Mouse (Mus musculus) right cerebral cortex, postnatal 4 days (tissue): Measurements from ENCODE around the gene Carmil1.

Experiments
- DNase-seq: peaks from one replicate; pipeline ENCODE4 v3.0.0-alpha.2; 2022

Carmil1 gene

DNA sequence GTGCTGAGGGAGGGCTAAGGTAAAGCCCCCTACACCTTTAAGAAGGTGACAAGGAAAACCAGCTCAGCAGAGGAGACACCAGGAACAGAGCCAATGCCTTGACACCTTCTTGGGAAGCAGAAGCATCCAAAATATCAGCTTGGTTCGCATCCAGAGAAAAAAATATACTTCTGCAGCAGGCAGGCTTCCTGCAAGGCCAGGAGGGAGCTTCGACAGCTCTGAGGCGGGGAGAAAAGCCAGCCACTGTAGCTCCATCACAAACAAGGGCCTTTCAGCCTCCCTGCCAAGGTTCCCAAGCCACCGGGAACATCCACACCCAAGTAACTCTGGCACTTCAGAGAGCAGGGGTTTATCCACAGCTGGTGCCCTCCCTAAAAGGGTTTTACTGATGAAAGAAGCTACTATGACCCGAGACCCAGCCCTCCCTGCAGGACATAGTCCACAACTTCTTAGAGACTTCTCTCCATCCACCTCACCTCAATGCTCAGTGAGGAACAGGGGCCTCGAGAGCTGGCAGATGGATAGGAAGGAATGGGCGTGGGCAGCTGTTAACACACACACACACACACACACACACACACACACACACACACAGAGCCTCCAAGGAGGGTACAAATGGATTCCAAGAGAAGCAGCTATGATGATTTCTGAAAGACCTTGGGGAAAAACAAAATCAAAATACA, 80.6 kb downstream of the Carmil1 start:
- no peak for DNase-seq

DNA sequence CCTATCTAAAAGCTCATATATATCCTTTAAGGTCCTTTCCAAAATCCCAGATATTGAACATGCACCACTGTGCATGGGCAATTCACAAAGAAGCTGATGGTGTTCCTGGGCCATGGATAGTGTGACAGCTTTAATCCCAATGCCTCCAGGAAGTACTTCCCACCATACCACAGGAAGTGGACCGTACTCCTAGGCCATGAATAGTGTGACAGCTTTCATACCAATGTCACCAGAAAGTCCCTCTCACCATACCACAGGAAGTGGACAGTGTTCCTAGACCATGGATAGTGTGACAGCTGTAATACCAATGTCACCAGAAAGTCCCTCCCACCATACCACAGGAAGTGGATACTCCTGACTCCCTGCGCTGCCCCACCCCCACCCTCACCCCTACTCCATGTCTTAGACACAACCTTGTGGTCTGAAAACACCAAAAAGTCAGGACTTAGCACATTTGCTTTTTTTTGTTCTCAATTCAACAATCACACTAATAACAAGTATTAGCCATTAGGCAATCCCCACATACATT, 82.1 kb downstream of the Carmil1 start:
- no peak for DNase-seq

DNA sequence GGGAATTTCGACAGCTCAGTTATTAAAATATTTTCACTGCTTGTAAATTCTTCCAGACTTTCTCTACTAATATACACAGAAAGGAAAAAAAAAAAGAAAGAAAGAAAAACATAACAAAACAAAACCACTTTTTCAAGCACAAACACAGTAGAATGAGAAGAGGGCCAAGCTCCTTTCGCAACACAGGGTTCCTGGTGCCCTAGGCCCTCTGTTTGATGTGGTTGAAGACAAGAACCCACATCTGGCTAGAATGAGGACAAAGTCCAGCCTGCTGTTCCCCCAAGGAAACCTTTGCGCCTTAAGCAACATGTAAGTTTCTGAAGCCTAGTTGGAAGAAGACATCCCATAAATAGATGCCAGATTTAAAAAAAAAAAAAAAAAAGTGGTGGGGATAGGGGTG, 85.2 kb downstream of the Carmil1 start:
- DNase-seq, result no peak

DNA sequence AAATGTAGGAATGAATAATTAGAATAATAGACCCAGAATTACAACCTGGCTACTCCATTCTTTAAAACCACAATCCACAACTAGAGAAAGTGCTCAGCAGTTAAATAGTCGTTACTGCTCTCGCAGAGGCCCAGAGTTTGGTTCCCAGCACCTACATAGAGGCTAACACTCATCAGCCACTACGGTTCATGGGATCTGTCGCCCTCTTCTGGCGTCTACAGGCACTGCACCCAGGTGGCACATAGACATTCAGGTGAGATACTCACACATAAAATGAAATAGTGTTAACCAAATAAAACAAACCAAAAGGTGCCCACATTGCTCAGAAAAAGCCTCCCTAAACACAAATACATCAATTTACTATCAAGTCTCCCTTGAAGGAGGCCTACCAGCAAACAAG, 86.6 kb downstream of the Carmil1 start:
- no peak for DNase-seq

DNA sequence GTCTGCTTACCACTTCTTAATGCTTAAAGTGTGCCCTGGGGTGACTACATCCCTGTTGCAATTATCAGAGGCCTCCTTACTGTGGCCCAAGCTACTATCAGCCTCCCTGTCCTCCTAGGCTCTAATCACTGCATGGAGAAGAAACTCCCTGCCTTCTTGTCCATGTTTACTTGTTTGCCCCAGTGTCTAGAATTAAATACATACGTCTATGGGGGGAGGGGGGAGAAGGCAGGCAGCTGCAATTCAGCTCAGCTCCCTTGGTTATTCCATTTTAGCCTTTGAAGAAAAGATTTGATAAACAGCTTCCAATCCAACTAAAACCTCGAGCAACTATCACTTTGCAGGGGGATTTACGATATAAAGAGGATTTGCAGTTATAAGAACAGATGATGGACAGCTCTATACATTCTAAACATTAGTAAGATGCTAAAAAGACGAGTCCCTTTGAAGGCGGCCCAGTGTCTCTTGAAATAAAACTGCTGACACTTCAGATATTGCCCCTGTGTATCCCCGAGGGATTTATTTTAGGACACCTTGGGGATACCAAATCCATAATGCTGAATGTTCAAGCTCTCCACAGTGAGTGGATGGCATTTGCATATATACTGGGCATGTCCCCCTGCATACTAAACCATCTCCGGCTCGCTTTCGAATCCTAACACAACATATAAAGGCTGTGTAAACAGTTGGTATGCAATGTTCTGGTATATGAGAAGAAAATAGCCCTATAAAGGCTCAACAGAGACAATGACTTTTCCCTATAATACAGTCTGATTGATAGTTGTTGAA, 89.5 kb downstream of the Carmil1 start:
- no peak for DNase-seq

DNA sequence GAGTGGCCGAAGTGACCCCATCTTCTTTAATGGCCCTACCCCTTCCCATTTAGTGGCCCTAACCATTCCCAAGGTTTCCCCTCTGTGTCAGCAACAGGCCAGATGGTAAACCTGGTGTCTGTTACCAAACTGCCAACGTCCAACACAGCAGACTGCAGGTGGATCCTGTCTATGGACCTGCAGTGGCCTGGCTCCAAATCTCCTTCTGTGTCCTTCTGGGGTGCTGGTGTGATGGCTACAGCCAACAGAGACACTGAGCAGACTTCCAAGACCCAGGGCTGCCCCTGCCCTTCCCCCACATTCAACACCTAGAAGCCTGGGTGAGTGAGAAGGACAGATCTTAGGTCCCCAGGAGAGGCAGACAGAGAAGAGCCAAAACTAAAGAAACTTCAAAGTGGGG, 93.6 kb downstream of the Carmil1 start:
- DNase-seq, result no peak

DNA sequence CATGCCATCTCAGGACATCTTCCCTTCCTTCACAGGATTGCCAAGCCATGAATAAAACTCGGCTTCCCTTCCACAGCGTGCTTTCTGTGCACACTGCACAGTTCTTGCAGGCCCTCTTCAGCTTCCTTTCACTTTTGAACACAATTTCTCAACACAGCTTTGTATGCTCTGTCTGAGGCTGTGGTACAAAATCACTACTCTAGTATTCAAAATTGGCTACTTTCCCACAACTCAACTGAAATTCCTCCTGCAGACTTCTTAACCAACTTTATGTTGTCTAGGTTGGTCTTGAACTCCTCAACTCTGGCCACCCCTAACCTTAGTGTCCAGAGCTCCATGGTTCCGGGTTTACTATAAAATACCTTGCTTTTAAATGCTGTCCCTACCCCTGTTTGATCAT, 95.0 kb downstream of the Carmil1 start:
- no peak for DNase-seq

DNA sequence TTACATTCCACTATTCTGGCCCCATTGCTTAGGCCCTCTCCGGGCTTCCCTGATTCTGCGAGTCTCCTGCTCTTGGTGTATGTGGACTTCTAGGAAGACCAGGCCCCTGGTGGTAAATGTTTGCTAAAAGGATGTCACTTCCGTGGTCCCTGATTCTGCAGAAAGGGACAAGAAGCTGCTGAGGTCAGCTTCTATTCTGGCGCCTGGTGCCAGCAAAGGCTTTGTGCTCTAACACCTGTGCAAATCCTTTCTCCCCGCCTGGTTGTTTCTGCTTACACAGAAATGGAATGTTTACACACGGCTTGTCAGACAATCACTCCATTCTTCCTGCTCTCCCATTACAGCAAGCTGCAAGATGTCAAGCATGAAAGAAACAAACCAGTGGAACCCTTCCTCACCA, 97.7 kb downstream of the Carmil1 start:
- DNase-seq, result no peak

DNA sequence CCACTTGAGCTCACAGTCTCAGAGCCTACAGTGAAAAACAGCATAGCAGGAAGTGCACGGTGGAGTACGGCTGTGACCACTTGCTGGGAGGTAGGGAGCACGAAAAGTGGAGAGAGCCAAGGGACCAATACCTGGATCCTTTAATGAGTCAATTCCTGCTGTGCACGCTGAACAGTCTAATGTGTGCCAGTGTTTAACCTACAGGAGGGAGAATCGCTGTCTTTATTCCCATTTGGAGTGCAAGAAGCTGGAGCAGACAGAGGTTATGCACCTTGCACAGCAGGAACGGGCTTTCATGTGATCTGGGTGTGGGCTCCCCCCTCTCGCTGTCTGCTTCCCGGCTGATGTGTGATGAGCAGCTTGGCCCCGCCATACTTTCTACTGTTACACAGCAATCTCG, 101.1 kb downstream of the Carmil1 start:
- DNase-seq, result no peak

DNA sequence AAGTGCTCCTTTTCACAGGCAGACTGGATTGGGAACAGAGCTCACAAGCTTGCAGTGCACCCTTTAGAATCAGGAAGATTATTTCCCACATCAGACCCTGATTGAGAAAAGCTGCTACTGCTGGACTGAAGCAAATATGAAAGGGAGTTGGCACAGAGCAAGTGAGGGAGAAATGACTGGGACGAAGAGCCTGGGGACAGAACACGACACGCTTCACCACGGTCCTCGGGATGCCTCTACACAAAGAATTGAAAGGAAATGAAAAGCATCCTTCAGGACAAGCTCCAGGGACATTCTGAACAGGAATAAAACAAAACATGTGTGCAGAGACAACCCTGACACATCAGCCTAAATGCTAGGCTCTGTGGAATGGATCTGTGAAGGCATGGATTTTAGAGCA, 103.0 kb downstream of the Carmil1 start:
- DNase-seq, result no peak

DNA sequence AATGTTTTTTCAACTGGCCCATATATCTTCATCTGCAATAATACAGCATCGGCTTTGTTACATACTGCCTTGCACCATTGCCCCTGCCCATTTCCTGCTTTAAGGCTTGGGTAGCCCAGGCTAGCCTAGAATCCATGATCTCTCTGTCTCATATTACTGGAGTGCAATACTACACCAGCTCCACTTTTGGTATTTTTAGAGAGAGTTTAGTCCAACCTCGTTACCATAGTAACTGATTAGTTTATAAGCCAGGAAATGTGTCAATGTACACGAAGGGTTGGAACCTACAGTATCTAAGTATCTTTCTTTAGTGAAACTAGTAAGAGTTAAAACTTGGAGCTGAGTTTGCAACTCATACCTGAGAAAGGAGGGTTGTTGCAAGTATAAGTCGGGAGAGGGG, 103.8 kb downstream of the Carmil1 start:
- no peak for DNase-seq

DNA sequence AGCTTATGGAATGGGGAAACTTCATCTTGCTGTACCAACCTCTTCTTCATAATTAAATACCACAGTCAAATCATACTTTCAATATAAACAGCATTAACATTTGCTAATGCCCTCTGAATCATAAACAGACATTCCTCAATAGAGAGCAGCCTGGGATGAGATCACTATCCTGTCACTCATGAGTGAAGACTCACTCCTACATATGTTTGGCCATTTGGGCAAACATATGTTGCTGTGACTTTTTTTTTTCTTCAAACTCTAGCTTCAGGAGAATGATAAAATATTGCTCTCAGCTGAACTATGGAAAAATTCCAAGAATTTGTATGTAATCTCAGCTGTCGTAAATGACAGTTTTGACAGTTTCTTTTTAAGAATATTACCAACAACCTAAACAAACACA, 110.9 kb downstream of the Carmil1 start:
- DNase-seq, result no peak

DNA sequence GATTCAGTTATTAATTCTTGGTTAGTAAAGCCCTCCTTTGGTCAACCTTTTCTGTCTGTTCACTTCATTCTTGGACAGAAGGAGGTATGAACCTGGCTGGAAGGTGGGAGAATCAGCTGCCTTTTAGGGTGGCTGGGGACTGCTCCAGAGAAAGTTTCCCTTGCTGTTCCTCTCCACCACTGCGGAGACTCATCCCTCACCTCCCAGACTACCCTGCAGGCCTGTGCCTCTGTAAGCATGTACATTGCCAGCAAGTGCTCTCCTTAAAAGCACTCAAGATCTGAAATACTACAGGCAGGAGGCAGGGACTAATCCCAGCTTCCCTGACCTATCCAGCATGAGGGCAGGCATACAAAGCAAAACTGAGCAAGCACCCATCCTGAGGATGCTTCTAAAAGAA, 117.2 kb downstream of the Carmil1 start:
- no peak for DNase-seq

DNA sequence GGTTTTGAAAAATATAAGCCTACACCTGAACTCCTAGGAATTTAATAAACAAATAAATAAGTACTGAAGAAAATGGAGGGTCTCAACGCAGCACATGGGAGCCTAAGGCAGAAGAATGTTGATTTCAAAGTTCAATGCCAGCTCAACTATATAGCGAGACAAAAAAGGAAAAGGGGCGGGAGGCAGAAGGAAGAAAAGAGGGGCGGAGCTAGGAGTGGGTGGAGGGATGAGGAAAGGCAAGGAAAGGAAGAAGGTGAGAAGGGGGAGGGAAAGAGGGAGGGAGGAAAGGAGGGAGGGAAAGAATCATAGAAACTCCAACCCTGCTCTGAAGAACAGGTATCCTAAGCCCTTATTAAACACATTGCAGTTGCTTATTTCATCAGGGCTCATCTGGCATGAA, 119.5 kb downstream of the Carmil1 start:
- DNase-seq, result no peak

DNA sequence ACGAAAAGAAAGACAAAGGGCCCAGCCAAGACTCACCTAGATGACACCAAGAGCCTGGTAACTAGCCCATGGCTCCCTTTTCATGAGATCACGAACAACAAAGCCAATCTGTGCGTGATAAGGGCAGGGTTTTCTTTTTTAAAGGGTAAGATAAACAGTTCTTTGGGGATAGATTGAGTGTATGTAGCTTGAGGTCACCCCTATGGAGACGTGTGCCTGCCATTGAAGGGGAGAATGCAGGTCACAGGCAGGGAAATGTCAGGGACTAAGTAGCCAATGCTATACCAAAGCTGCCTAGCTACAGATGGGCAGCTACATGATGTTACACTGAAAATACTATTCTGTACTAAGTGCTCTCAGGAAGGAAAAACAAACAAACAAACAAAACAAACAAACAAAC, 120.6 kb downstream of the Carmil1 start:
- DNase-seq, result no peak

DNA sequence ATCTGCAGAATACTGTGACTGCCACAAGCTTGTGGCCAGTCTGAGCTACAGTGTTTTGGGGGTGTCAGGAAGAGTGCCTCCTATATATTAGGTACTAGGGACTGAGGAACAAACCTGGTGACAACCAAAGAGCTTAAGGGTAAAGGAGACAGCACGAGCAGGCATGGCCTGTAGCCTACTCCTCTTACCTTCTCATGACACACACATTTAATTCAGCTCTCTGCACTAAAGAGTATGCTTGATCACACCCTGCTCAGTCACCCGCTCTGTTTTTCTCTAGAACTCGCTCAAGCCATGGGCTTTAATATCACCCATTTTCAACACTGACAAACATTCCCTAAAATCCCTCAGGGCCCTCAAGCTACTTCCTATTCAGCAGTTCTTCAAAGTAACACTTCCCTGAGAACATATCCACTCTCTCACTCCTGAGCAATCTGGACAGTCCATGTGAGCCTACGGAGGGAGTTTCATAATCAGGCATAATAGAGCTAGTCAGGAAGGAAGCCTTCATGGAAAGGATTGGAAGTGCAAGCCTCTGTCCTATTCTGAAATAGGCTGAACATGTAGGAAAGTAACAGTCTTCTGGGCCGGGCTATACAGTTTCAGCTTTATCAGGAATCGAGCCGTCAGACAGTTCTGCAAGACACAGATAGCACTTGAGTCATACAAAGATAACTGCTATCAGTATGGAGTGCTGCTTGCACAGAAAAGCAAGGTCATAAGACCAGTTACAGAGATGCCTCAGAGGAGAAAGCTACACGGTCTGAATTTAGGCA, 121.2 kb downstream of the Carmil1 start:
- no peak for DNase-seq

DNA sequence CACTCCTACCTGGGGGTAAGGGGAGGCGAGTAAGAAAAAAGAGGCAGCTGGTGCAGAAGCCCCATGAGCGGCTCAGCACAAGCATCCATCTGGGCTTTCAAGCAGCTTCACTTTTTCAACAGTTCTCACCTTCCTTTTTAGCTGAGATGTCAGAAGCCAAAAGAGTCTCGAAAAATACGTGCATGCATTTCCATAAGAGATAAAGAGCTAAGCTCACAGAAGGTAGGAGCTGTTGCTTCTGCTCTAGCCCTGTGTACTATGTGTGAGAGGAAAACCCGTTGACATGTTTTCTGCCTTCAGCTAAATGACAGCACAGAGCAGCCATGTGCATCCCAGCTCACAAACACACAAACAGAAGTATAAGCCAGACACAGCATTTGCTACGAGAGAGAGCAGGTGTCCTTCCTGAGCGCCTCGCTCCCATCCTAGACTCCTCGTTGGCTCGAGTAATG, 123.0 kb downstream of the Carmil1 start:
- DNase-seq, result no peak

DNA sequence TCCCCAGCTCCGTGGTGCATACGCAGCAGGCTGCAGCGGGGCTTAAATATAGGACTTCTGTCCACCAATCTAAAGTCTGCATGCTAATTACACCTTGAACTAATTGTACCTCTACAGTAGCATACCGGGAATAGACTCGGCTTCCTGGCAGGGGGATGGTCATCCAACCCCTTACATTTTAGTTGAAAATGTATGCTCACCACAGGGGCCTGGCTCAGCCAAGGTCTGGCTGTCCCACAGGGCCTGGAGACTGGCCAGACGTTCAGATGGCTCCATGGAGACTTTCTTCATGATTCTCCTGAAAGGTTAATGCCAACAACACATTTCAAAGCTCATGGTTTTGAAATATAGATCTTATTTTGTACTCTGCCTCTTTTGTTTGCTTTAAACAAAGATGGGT, 125.4 kb downstream of the Carmil1 start:
- DNase-seq, result no peak

DNA sequence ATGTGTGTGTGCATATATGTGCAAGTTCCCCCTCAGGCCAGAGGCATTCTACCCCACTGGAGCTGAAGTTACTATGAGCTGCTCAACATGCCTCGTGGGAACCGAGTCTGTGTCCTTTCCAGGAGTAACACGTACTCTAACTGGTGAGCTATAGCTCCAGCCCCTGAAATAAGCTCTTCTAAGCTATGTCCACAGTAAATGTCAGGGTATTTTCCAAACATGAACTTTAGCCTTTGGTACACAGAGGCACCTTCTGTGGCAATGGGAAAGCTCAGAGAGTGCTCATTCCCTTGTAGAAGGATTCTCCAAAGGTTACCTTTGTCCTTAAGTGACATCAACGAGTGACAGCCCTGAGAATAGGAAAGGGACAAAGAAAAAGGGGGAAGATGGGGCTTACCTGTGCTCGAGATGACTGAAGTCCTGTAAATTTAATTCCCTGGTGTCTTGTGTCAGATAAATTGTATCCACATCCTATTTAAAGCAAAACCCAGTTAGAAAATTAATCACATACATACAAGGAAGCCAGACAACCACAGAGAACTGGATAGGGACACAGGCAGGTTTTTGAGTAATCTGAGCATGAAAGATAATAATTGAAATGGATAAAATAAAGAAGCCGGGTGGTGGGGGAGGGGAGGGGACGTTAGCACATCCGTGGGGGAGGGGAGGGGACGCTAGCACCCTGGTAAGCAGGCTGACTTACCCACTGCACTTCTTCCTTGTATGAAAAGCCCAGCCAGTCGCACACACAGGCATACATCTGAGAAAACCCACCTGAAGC, 126.1 kb downstream of the Carmil1 start:
- DNase-seq, result no peak

DNA sequence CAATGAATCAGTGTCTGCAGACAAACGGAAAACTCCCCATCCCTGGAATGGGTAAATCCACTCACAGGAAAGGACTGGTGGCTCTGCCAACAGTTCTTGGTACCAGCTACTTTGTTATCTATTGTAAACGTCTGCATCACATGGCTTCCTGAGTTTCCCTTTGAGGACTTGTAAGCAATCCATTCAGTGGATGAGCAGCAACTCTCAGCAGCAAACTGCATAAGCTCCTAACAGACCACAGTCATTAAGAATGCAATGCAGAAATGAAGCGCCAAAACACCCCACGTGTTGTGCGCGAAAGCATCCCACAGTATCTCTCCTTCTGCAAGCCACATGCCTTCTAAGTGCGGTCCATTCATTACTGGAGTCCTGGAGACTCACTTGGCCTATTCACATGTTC, 128.0 kb downstream of the Carmil1 start:
- DNase-seq, result no peak

DNA sequence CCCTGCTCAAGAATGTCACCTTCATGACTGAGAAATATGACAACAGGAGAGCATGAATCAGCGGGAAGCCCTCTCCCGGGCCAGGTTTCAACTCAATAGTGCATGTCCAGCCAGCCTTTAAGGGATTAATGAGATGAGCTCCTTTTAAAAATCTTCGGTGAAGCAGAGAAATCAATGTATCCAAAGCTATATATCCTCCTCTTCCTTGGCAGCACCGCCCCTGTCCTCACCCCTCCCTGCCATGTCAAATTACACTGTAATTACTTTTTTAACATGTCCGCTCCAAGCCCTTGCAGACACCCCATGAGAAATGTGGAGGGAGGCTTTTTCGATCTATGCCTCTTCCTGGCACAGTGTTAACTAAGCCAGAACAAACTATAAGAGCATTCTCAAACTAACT, 129.3 kb downstream of the Carmil1 start:
- DNase-seq, result no peak

DNA sequence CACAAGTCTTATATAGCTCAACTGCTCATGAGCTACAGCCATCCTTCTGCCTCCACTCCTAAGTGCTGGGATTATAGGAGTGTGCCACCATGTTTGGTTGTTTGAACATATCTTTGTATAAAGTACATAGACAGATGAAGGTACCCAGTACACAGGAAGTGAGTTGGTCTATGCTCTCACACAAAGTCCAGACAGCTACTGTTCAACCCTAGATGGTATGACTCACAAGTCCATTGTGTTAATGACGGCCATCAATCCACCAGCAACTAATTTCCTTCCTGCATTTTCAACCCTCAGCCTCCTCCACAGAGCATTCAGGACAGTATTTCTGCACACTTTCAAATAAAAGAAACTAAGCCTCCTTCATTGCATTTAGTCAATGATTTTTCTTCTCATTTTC, 132.0 kb downstream of the Carmil1 start:
- DNase-seq, result no peak

DNA sequence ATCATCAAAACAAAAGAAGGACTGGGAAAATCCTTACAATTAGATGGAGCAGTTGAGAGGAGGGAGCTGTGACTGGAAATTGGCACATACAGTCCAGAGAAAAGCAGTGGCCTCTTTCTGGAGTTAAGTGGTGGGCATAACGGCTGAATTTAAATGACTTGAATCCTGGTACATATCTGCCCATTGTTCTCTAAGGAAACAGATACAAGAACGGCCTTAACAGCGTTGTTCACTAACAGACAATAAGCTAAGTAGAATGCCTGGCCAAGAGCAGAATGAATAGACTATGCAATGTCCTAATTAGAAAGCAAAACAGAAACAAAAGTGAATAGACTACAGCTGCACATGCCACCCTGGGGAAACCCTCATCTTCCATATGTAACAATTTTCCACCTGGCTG, 133.6 kb downstream of the Carmil1 start:
- no peak for DNase-seq
